Mouse (Mus musculus) megakaryocyte, embryonic 14.5 days (primary cell): ENCODE data around the gene AW551984. TPM values are rescaled to one million over a fixed set of nuclear protein-coding genes. Genes with fewer than 3 reads are reported as not detected.

Source experiments
- H3K27me3 ChIP-seq: replicated peaks from 2 replicates; pipeline ENCODE3; 2012; ENCODE audit warnings: inconsistent platforms
- H3K36me3 ChIP-seq: replicated peaks from 2 replicates; pipeline ENCODE3; 2012; ENCODE audit warnings: low read length, inconsistent platforms, mixed read lengths
- H3K4me1 ChIP-seq: 2 replicates; pipeline ENCODE4 v1.6.1; 2012; ENCODE audit warnings: inconsistent platforms
- H3K4me3 ChIP-seq: replicated peaks from 2 replicates; pipeline ENCODE3; 2012; ENCODE audit warnings: moderate library complexity, mild to moderate bottlenecking, inconsistent platforms
- H3K9me3 ChIP-seq: 2 replicates; pipeline ENCODE4 v1.6.1; 2012; ENCODE audit warnings: inconsistent platforms
- FLI1 ChIP-seq: IDR thresholded peaks from 2 replicates; pipeline ENCODE4 v1.6.1; 2012; ENCODE audit warnings: low read length, inconsistent platforms, mixed read lengths
- GATA1 ChIP-seq: IDR thresholded peaks from 3 replicates; pipeline ENCODE4 v1.6.1; 2012; ENCODE audit warnings: mixed read lengths, low read length, inconsistent platforms, borderline replicate concordance
- polyA plus RNA-seq: library from polyadenylated mRNA; stranded (reverse); fragments of >175 nt; gene quantifications from 2 replicates; pipeline ENCODE4 v1.2.3, GENCODE M21; 2012; ENCODE audit warnings: low replicate concordance; ENCODE audit not compliant: insufficient read depth

AW551984 gene
- 0.17 TPM in 1 of 2 replicates, not detected in the other for polyA plus RNA-seq

GRCm38 (mm10) chr9:39603999-39604453 is at the start of gene AW551984:
Gene AW551984 (minus strand): TSS chr9:39604403.
- peaks cover 15% of the 10 kb centered on the region for H3K27me3 ChIP-seq
- H3K4me1 ChIP-seq = no peaks in the 10 kb centered on the region
- no peak within 1 kb of the TSS for H3K4me3 ChIP-seq
- TF ChIP-seq GATA1 (no peak), FLI1 (no peak)
- H3K9me3 ChIP-seq = no peaks in the 10 kb centered on the region
- H3K36me3 ChIP-seq = no peaks in the 10 kb centered on the region

GRCm38 (mm10) chr9:39647382-39647781 is 43.2 kb upstream of the AW551984 start:
- no peak for TF ChIP-seq FLI1
- TF ChIP-seq GATA1 = no peak

GRCm38 (mm10) chr9:39644785-39645184 is 40.6 kb upstream of the AW551984 start, which contains the start of gene Olfr961:
Gene Olfr961 (plus strand): TSS chr9:39645085.
- no peaks in the 10 kb centered on the region for H3K27me3 ChIP-seq
- no peaks in the 10 kb centered on the region for H3K36me3 ChIP-seq
- H3K9me3 ChIP-seq = no peaks in the 10 kb centered on the region
- H3K4me1 ChIP-seq = no peaks in the 10 kb centered on the region
- TF ChIP-seq FLI1 = no peak
- TF ChIP-seq GATA1 = no peak
- no peak within 1 kb of the TSS for H3K4me3 ChIP-seq

More at GRCm38 (mm10) chr9:39647382-39647781, 43.2 kb upstream of the AW551984 start:
- Histone ChIP-seq H3K9me3 (no peaks in the 10 kb centered on the region), H3K27me3 (no peaks in the 10 kb centered on the region), H3K4me1 (no peaks in the 10 kb centered on the region), H3K36me3 (no peaks in the 10 kb centered on the region), H3K4me3 (no peak overlapping the region)

- Histone ChIP-seq H3K27me3 (no peaks in the 10 kb centered on the region), H3K36me3 (no peaks in the 10 kb centered on the region), H3K4me3 (no peak overlapping the region), H3K4me1 (no peaks in the 10 kb centered on the region), H3K9me3 (no peaks in the 10 kb centered on the region)
- no peak for TF ChIP-seq GATA1
- TF ChIP-seq FLI1 = no peak
Measured at GRCm38 (mm10) chr9:39633913-39634594, 29.9 kb upstream of the AW551984 start.

- TF ChIP-seq FLI1 (no peak), GATA1 (no peak)
- Histone ChIP-seq H3K4me1 (no peaks in the 10 kb centered on the region), H3K27me3 (no peaks in the 10 kb centered on the region), H3K36me3 (no peaks in the 10 kb centered on the region), H3K4me3 (no peak overlapping the region), H3K9me3 (no peaks in the 10 kb centered on the region)
Measured at GRCm38 (mm10) chr9:39629069-39629468, 24.9 kb upstream of the AW551984 start.

GRCm38 (mm10) chr9:39624711-39625110 is 20.5 kb upstream of the AW551984 start:
- Histone ChIP-seq H3K36me3 (no peaks in the 10 kb centered on the region), H3K9me3 (no peaks in the 10 kb centered on the region), H3K4me3 (no peak overlapping the region), H3K27me3 (no peaks in the 10 kb centered on the region), H3K4me1 (no peaks in the 10 kb centered on the region)
- TF ChIP-seq FLI1 = no peak
- no peak for TF ChIP-seq GATA1

GRCm38 (mm10) chr9:39623783-39624182 is 19.6 kb upstream of the AW551984 start:
- TF ChIP-seq FLI1 = no peak
- no peak for TF ChIP-seq GATA1
- no peak overlapping the region for H3K4me3 ChIP-seq
- H3K36me3 ChIP-seq = no peaks in the 10 kb centered on the region
- no peaks in the 10 kb centered on the region for H3K9me3 ChIP-seq
- H3K27me3 ChIP-seq = no peaks in the 10 kb centered on the region
- H3K4me1 ChIP-seq = no peaks in the 10 kb centered on the region

GRCm38 (mm10) chr9:39621073-39621472 is 16.9 kb upstream of the AW551984 start, which contains the start of gene Olfr960:
Gene Olfr960 (plus strand): TSS chr9:39621373.
- TF ChIP-seq FLI1 = no peak
- no peak for TF ChIP-seq GATA1
- Histone ChIP-seq H3K27me3 (no peaks in the 10 kb centered on the region), H3K36me3 (no peaks in the 10 kb centered on the region), H3K4me1 (no peaks in the 10 kb centered on the region), H3K9me3 (no peaks in the 10 kb centered on the region), H3K4me3 (no peak within 1 kb of the TSS)

- Histone ChIP-seq H3K27me3 (no peaks in the 10 kb centered on the region), H3K36me3 (no peaks in the 10 kb centered on the region), H3K9me3 (no peaks in the 10 kb centered on the region), H3K4me1 (no peaks in the 10 kb centered on the region), H3K4me3 (no peak overlapping the region)
- no peak for TF ChIP-seq GATA1
- no peak for TF ChIP-seq FLI1
Measured at GRCm38 (mm10) chr9:39611953-39612352, 7.8 kb upstream of the AW551984 start.

GRCm38 (mm10) chr9:39610355-39610754 is 6.2 kb upstream of the AW551984 start, which contains the start of gene Olfr148:
Gene Olfr148 (plus strand): TSS chr9:39610655.
- no peaks in the 10 kb centered on the region for H3K27me3 ChIP-seq
- H3K36me3 ChIP-seq = no peaks in the 10 kb centered on the region
- no peak within 1 kb of the TSS for H3K4me3 ChIP-seq
- H3K4me1 ChIP-seq = no peaks in the 10 kb centered on the region
- no peaks in the 10 kb centered on the region for H3K9me3 ChIP-seq
- TF ChIP-seq GATA1 = no peak
- TF ChIP-seq FLI1 = no peak
